Mouse (Mus musculus) lung, embryonic 15.5 days (tissue): ENCODE data around the gene Gm17662. TPM values are rescaled to one million over a fixed set of nuclear protein-coding genes. Genes with fewer than 3 reads are reported as not detected.

Source experiments
- ATAC-seq: fragments of 200-750 bp; cut with Nextera tagmentation; 2 replicates; pipeline ENCODE4 v1.8.0; 2017; ENCODE audit warnings: moderate number of reproducible peaks, borderline replicate concordance; ENCODE audit not compliant: low FRiP score, low TSS enrichment; ENCODE audit errors: extremely low read depth
- H3K27ac ChIP-seq: fragments of 300-500 bp; sonication (generic); 2 replicates; pipeline ENCODE4 v1.5.1; 2015; ENCODE audit warnings: moderate library complexity, mild to moderate bottlenecking, inconsistent platforms
- H3K27me3 ChIP-seq: fragments of 300-500 bp; sonication (generic); 2 replicates; pipeline ENCODE4 v1.6.1; 2015; ENCODE audit warnings: inconsistent platforms
- H3K36me3 ChIP-seq: fragments of 300-500 bp; sonication (generic); 2 replicates; pipeline ENCODE4 v1.6.1; 2015; ENCODE audit warnings: inconsistent platforms
- H3K4me1 ChIP-seq: fragments of 300-500 bp; sonication (generic); 2 replicates; pipeline ENCODE4 v1.6.1; 2015; ENCODE audit warnings: inconsistent platforms
- H3K4me2 ChIP-seq: fragments of 300-500 bp; sonication (generic); 2 replicates; pipeline ENCODE4 v1.6.1; 2015; ENCODE audit warnings: inconsistent platforms, mild to moderate bottlenecking, moderate library complexity
- H3K4me3 ChIP-seq: fragments of 300-500 bp; sonication (generic); 2 replicates; pipeline ENCODE4 v1.5.1; 2015; ENCODE audit warnings: mild to moderate bottlenecking, inconsistent platforms
- H3K9ac ChIP-seq: fragments of 300-500 bp; sonication (generic); 2 replicates; pipeline ENCODE4 v1.6.1; 2015; ENCODE audit warnings: inconsistent platforms
- H3K9me3 ChIP-seq: fragments of 300-500 bp; sonication (generic); 2 replicates; pipeline ENCODE4 v1.6.1; 2016; ENCODE audit warnings: inconsistent platforms
- WGBS: fragments of 180-500 bp; shearing (Covaris S2); methylation state at CpG from one replicate; pipeline ENCODE4 v1.1.7; 2015; 5-methylcytosine and 5-hydroxymethylcytosine counted together
- polyA plus RNA-seq: library from polyadenylated mRNA; unstranded; fragments of >200 nt; fragmentation: Nextera tagmentation; extraction: Ambion mirVana; gene quantifications from 2 replicates; pipeline ENCODE4 v1.2.1, GENCODE M21; 2015

Gene Gm17662
- polyA plus RNA-seq, 1 experiment from 2014 or later = not detected

GRCm38 (mm10) chr4:104893588-104893987 is 36.5 kb downstream of the Gm17662 start:
- Histone ChIP-seq H3K27me3 (0 out of 2 replicates have a peak, but pooled peaks cover 4% of the 10 kb centered on the region), H3K4me1 (peaks cover 11% of the 10 kb centered on the region; the same call in 1 of the 2 replicates), H3K9me3 (no peaks in the 10 kb centered on the region), H3K4me2 (no peak overlapping the region), H3K4me3 (no peak overlapping the region), H3K36me3 (no peaks in the 10 kb centered on the region), H3K27ac (no peak overlapping the region), H3K9ac (no peak overlapping the region)
- 72% methylated on average over 5 of the region's 5 CpGs for WGBS
- ATAC-seq = no peak

- no peaks in the 10 kb centered on the region for H3K9me3 ChIP-seq
- H3K27me3 ChIP-seq = 0 out of 2 replicates have a peak, but pooled peaks cover 4% of the 10 kb centered on the region
- H3K4me3 ChIP-seq = no peak overlapping the region
- whole genome bisulfite sequencing = 55% methylated on average over 13 of the region's 13 CpGs
- H3K4me2 ChIP-seq = no peak overlapping the region
- H3K4me1 ChIP-seq = peaks cover 8% of the 10 kb centered on the region; the same call in 1 of the 2 replicates
- H3K36me3 ChIP-seq = no peaks in the 10 kb centered on the region
- no peak for ATAC-seq
- no peak overlapping the region for H3K9ac ChIP-seq
- H3K27ac ChIP-seq = no peak overlapping the region
These were observed 37.0 kb downstream of the Gm17662 start for GRCm38 (mm10) chr4:104894004-104894734.

GRCm38 (mm10) chr4:104902836-104903235 is 45.7 kb downstream of the Gm17662 start:
- Histone ChIP-seq H3K36me3 (no peaks in the 10 kb centered on the region), H3K4me1 (no peaks in the 10 kb centered on the region), H3K4me2 (no peak overlapping the region), H3K4me3 (no peak overlapping the region), H3K9ac (no peak overlapping the region), H3K9me3 (no peaks in the 10 kb centered on the region), H3K27ac (no peak overlapping the region), H3K27me3 (no peaks in the 10 kb centered on the region)
- 81% methylated on average over 2 of the region's 2 CpGs for WGBS
- ATAC-seq = no peak

DNA sequence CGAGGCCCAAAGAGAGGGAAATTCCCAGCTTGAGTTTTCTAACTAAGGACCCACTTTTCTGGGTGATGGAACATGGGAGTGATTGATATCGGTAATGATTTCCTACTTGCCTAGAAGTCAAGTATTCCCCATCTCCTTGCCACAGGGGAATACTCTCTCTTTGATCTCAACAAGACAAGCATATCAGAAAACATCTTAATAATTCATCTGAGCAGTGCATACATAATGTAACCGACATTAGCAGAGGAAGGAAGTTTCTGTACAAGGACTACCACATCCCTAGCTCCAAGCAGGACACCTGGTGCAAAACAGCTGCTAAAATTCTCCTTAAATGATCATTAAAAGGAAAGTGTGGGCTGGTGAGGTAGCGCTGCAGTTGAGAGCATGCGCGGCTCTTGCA is 47.9 kb downstream of the Gm17662 start:
- H3K36me3 ChIP-seq = no peaks in the 10 kb centered on the region
- H3K4me2 ChIP-seq = no peak overlapping the region
- H3K4me1 ChIP-seq = no peaks in the 10 kb centered on the region
- no peaks in the 10 kb centered on the region for H3K27me3 ChIP-seq
- H3K27ac ChIP-seq = no peak overlapping the region
- ATAC-seq = no peak
- WGBS = 80% methylated on average over 6 of the region's 6 CpGs
- H3K9me3 ChIP-seq = no peaks in the 10 kb centered on the region
- no peak overlapping the region for H3K4me3 ChIP-seq
- no peak overlapping the region for H3K9ac ChIP-seq

Other genes with a start within 250 kb of the Gm17662 start
- gene C8b, start 91.0 kb upstream of the Gm17662 start, polyA plus RNA-seq = 0.06 and 0.48 TPM in 2 replicates
- gene C8a, start 19.1 kb downstream of the Gm17662 start, polyA plus RNA-seq = 0.04 TPM in 1 of 2 replicates, not detected in the other
- gene Fyb2, start 56.1 kb downstream of the Gm17662 start, polyA plus RNA-seq = 0.13 and 0.26 TPM in 2 replicates